Mouse (Mus musculus) heart, postnatal 14 days (tissue): Measurements from ENCODE around the gene Fam71a. TPM values are rescaled to one million over a fixed set of nuclear protein-coding genes. Genes with fewer than 3 reads are reported as not detected.
A peak's percentile ranks its signal among the peaks of the same experiment; 100 is the strongest.
"Not testable (repeated sequence)": the region's sequence is repeated elsewhere in the genome, so short reads cannot be mapped to it uniquely, and the experiment has no call there.

Experiments
- DNase-seq, 2 experiments: peaks; one replicate each; pipeline ENCODE4 v3.0.0; 2021 to 2022
- intact Hi-C: fragments of 180-260 bp; cut with DNase I; formaldehyde crosslinking; loops from one replicate; pipeline ENCODE4 v1.15.1; 2025
- total RNA-seq, 2 experiments: library from RNA; stranded (reverse); gene quantifications; 2 replicates each; pipeline ENCODE4 v1.2.3; 2021

Gene Fam71a
- total RNA-seq, 2 experiments from 2014 or later = not detected

GRCm38 (mm10) chr1:191182431-191183162, 18.0 kb upstream of the Fam71a start:
- intact Hi-C loops = loop anchor here (5.0 kb wide), 1 partner anchor 90 kb away; no protein-coding TSS in a partner anchor
- DNase-seq = peak; percentile 75 to 78

GRCm38 (mm10) chr1:191181469-191182259, 17.0 kb upstream of the Fam71a start:
- intact Hi-C loops = loop anchor here (5.0 kb wide), 1 partner anchor 91 kb away; no protein-coding TSS in a partner anchor
- DNase-seq = no peak

- DNase-seq = peak in 1 of 2 experiments; percentile 14
- intact Hi-C loops = loop anchor here (5.0 kb wide), 1 partner anchor 92 kb away; no protein-coding TSS in a partner anchor
Observed at GRCm38 (mm10) chr1:191180397-191180796, 15.8 kb upstream of the Fam71a start.

GRCm38 (mm10) chr1:191179846-191180245, 15.2 kb upstream of the Fam71a start:
- no peak for DNase-seq
- intact Hi-C loops = loop anchor here (5.0 kb wide), 1 partner anchor 92 kb away; no protein-coding TSS in a partner anchor

- no peak for DNase-seq
- intact Hi-C loops = no loop called here
Observed at GRCm38 (mm10) chr1:191178511-191179188, 14.0 kb upstream of the Fam71a start.

GRCm38 (mm10) chr1:191176887-191177286, 12.3 kb upstream of the Fam71a start:
- no peak for DNase-seq
- intact Hi-C loops = no loop called here

GRCm38 (mm10) chr1:191172487-191172886, 7.9 kb upstream of the Fam71a start:
- peak in 1 of 2 experiments; percentile 37 for DNase-seq
- intact Hi-C loops = loop anchor here (5.0 kb wide), 1 partner anchor 75 kb away; the partner anchor contains the start of gene Batf3

- no peak for DNase-seq
- intact Hi-C loops = loop anchor here (5.0 kb wide), 1 partner anchor 73 kb away; the partner anchor contains the start of gene Batf3
Observed at GRCm38 (mm10) chr1:191170444-191170843, 5.8 kb upstream of the Fam71a start.

- no peak for DNase-seq
- intact Hi-C loops = no loop called here
Observed at GRCm38 (mm10) chr1:191166189-191166588, 1.6 kb upstream of the Fam71a start.

GRCm38 (mm10) chr1:191154314-191154713, 10.3 kb downstream of the Fam71a start:
- DNase-seq = no peak
- intact Hi-C loops = no loop called here

GRCm38 (mm10) chr1:191153052-191153451, 11.6 kb downstream of the Fam71a start:
- DNase-seq = peak; percentile 33 to 62
- intact Hi-C loops = loop anchor here (2.0 kb wide), 1 partner anchor 122 kb away; no protein-coding TSS in a partner anchor

GRCm38 (mm10) chr1:191150924-191151605, 13.6 kb downstream of the Fam71a start:
- DNase-seq = no peak

GRCm38 (mm10) chr1:191149489-191149888, 15.1 kb downstream of the Fam71a start:
- intact Hi-C loops, DNase-seq: not testable (repeated sequence)

More at GRCm38 (mm10) chr1:191150924-191151605, 13.6 kb downstream of the Fam71a start:
- intact Hi-C loops = no loop called here

GRCm38 (mm10) chr1:191140983-191141382, 23.6 kb downstream of the Fam71a start:
- intact Hi-C loops = no loop called here

GRCm38 (mm10) chr1:191138874-191139495, 25.6 kb downstream of the Fam71a start:
- intact Hi-C loops = no loop called here
- DNase-seq = no peak

More at GRCm38 (mm10) chr1:191140983-191141382, 23.6 kb downstream of the Fam71a start:
- DNase-seq = no peak

- DNase-seq = no peak
- intact Hi-C loops = no loop called here
Observed at GRCm38 (mm10) chr1:191138436-191138835, 26.2 kb downstream of the Fam71a start.

GRCm38 (mm10) chr1:191135406-191135805, 29.2 kb downstream of the Fam71a start:
- intact Hi-C loops = no loop called here
- no peak for DNase-seq

- intact Hi-C loops = no loop called here
Observed at GRCm38 (mm10) chr1:191132934-191133333, 31.7 kb downstream of the Fam71a start.

GRCm38 (mm10) chr1:191132240-191132639, 32.4 kb downstream of the Fam71a start:
- intact Hi-C loops = no loop called here
- DNase-seq = no peak

More at GRCm38 (mm10) chr1:191132934-191133333, 31.7 kb downstream of the Fam71a start:
- no peak for DNase-seq
